Mouse (Mus musculus) liver, embryonic 14.5 days (tissue): ENCODE data around the gene Cfap126. TPM values are rescaled to one million over a fixed set of nuclear protein-coding genes. Genes with fewer than 3 reads are reported as not detected.
A peak's percentile ranks its signal among the peaks of the same experiment; 100 is the strongest.
"Not testable (repeated sequence)": the region's sequence is repeated elsewhere in the genome, so short reads cannot be mapped to it uniquely, and the experiment has no call there.

Experiments
- ATAC-seq: fragments of 200-750 bp; cut with Nextera tagmentation; 2 replicates; pipeline ENCODE4 v1.8.0; 2017; ENCODE audit warnings: moderate number of reproducible peaks, mild to moderate bottlenecking, moderate library complexity; ENCODE audit not compliant: insufficient read depth
- DNase-seq, 3 experiments: peaks; one replicate each; pipeline ENCODE4 v3.0.0-alpha.2; 2012 to 2013; ENCODE audit warnings: low read depth in 3 of 3, low spot score in 3 of 3
- H3K27ac ChIP-seq: fragments of 300-500 bp; sonication (generic); 2 replicates; pipeline ENCODE4 v1.5.1; 2014; ENCODE audit warnings: moderate library complexity, mild to moderate bottlenecking, control low read depth, inconsistent platforms
- H3K27me3 ChIP-seq: fragments of 300-500 bp; sonication (generic); 2 replicates; pipeline ENCODE4 v1.6.1; 2014; ENCODE audit warnings: mild to moderate bottlenecking, low read length, moderate library complexity; ENCODE audit not compliant: control insufficient read depth, insufficient read depth
- H3K36me3 ChIP-seq: fragments of 300-500 bp; sonication (generic); replicated peaks from 2 replicates; pipeline ENCODE4 v1.6.1; 2014; ENCODE audit warnings: low read depth; ENCODE audit not compliant: control insufficient read depth, insufficient read depth
- H3K4me1 ChIP-seq, 2 experiments: fragments of 200-500 bp in 1 of 2; fragments of 300-500 bp in 1 of 2; sonication (generic) in 1 of 2; replicated peaks; 2 replicates each; pipeline ENCODE4 v1.6.1; 2012 to 2014; ENCODE audit warnings: antibody characterized with exemption in 1 of 2, inconsistent platforms in 1 of 2, low read length in 1 of 2; ENCODE audit not compliant: control insufficient read depth in 2 of 2, insufficient read depth in 2 of 2
- H3K4me2 ChIP-seq: fragments of 300-500 bp; sonication (generic); 2 replicates; pipeline ENCODE4 v1.6.1; 2014; ENCODE audit warnings: low read depth, mild to moderate bottlenecking, control low read depth, moderate library complexity
- H3K4me3 ChIP-seq, 2 experiments: fragments of 200-500 bp in 1 of 2; fragments of 300-500 bp in 1 of 2; sonication (generic) in 1 of 2; 2 replicates each; pipeline ENCODE4 v1.5.1; 2012 to 2014; ENCODE audit warnings: low read depth in 2 of 2, low read length in 2 of 2, mild to moderate bottlenecking in 2 of 2, control low read depth in 1 of 2, inconsistent platforms in 1 of 2, moderate library complexity in 1 of 2; ENCODE audit not compliant: insufficient read depth in 1 of 2
- H3K9ac ChIP-seq: fragments of 300-500 bp; sonication (generic); replicated peaks from 2 replicates; pipeline ENCODE4 v1.6.1; 2014; ENCODE audit warnings: mild to moderate bottlenecking, control low read depth, moderate library complexity
- H3K9me3 ChIP-seq: fragments of 300-500 bp; sonication (generic); 2 replicates; pipeline ENCODE4 v1.6.1; 2016; ENCODE audit warnings: low read length, mixed read lengths; ENCODE audit not compliant: control insufficient read depth
- CTCF ChIP-seq: IDR thresholded peaks from 2 replicates; pipeline ENCODE4 v1.5.1; 2016; ENCODE audit warnings: antibody characterized with exemption, low read depth, control low read depth
- EP300 ChIP-seq: IDR thresholded peaks from 2 replicates; pipeline ENCODE4 v1.6.1; 2016; ENCODE audit warnings: antibody characterized with exemption, low read depth
- WGBS: fragments of 180-500 bp; shearing (Covaris S2); extraction: QIAGEN DNeasy Blood & Tissue Kit; methylation state at CpG from one replicate; pipeline ENCODE4 v1.1.7; 2014; ENCODE audit not compliant: insufficient replicate concordance; 5-methylcytosine and 5-hydroxymethylcytosine counted together
- polyA plus RNA-seq, 2 experiments: library from polyadenylated mRNA; depleted of rRNA in 1 of 2; stranded (reverse) in 1 of 2; unstranded in 1 of 2; fragments of >200 nt; fragmentation: Nextera tagmentation in 1 of 2; extraction: Ambion mirVana in 1 of 2; gene quantifications; 2 replicates each; pipeline versions ENCODE4 v1.2.1 to v1.2.3; 2012 to 2014

Cfap126 gene
- polyA plus RNA-seq, 2 experiments: 1.8 to 1.9 TPM

- Histone ChIP-seq H3K9me3 (no peaks in the 10 kb centered on the region), H3K4me1 (peaks cover 19 to 33% of the 10 kb centered on the region in 2 experiments), H3K4me2 (peak overlapping the region; percentile 54), H3K27ac (peak overlapping the region; percentile 74), H3K36me3 (peaks cover 5% of the 10 kb centered on the region), H3K4me3 (peak overlapping the region in 1 of 2 experiments; percentile 18; a peak in 1 of 4 replicates), H3K9ac (peak overlapping the region; percentile 40), H3K27me3 (no peaks in the 10 kb centered on the region)
- ATAC-seq (peak; percentile 92), DNase-seq (peak; percentile 61 to 87 (median 61))
- WGBS: 15% methylated on average over 5 of the region's 5 CpGs
- TF ChIP-seq CTCF: no peak
- TF ChIP-seq EP300: peak; percentile 84
These were observed 10.7 kb downstream of the Cfap126 start for GRCm38 (mm10) chr1:171124398-171124797.

DNA sequence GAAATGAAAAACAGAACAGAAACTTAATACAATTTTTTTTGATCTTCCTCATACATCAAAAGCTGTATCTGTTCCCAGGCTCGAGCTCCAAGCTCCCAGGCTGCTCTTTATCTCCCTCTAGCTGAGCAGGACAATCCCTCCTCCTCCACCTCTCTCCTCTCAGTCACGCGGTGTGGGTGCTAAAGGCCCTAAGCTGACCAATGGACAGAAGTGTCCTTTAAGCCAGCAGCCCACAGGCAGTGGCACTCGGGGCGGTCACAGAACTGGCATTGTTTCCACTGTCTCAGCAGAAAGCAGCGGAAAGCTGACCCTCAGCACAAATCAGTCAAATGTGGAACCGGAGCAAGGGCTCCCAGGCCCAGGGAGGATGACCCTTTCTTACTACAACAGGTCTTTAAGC lies 15.5 kb downstream of the Cfap126 start:
- WGBS: 88% methylated on average over 7 of the region's 7 CpGs
- DNase-seq (no peak), ATAC-seq (no peak)
- Histone ChIP-seq H3K4me1 (peaks cover 8 to 9% of the 10 kb centered on the region in 2 experiments), H3K27ac (no peak overlapping the region), H3K9ac (no peak overlapping the region), H3K9me3 (no peaks in the 10 kb centered on the region), H3K4me2 (no peak overlapping the region), H3K36me3 (peaks cover 26% of the 10 kb centered on the region), H3K4me3 (no peak overlapping the region), H3K27me3 (no peaks in the 10 kb centered on the region)
- TF ChIP-seq EP300 (no peak), CTCF (peak; percentile 14; the same call in 1 of the 2 replicates)

DNA sequence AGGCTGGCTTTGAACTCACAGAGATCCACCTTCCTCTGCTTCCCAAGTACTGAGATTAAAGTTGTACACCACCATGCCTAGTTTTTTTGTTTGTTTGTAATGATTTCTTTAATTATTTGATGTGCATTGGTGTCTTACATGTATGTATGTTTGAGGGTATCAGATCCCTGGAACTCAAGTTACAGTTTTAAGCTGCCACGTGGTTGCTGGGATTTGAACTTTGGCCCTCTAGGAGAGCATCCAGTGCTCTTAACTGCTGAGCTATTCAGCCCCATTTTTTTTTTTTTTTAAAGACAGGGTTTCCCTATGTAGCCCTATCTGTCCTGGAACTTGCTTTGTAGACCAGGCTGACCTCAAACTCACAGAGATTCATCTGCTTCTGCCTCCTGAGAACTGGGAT lies 17.3 kb downstream of the Cfap126 start:
- 63% methylated on average over 1 of the region's 1 CpGs for WGBS

DNA sequence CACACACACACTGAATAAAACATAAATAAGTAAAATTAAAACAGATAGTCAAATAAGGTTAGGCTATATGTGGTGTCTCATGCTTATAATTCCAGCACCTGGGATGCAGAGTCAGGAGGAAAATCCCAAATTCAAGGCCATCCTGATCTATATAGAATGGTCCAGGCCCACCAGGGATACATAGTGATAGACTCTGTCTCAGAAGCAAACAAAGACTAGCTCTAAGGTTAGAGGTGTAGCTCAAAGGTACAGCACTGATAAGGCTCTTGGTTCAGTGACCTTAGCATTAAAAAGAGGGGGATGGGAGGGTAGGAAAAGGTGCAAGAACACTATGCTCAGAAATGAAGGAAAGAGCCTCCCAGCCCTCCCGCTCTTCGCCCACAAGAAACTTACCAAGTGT lies 21.9 kb downstream of the Cfap126 start:
- H3K4me2 ChIP-seq: no peak overlapping the region
- no peak for ATAC-seq
- no peak for DNase-seq
- TF ChIP-seq EP300 (no peak), CTCF (no peak)
- no peak overlapping the region for H3K9ac ChIP-seq
- 85% methylated on average over 2 of the region's 2 CpGs for WGBS
- peaks cover 43% of the 10 kb centered on the region for H3K36me3 ChIP-seq
- peaks cover 0 to 3% of the 10 kb centered on the region in 2 experiments; a peak in 2 of 4 replicates for H3K4me1 ChIP-seq
- no peak overlapping the region for H3K4me3 ChIP-seq
- H3K27me3 ChIP-seq: no peaks in the 10 kb centered on the region
- no peaks in the 10 kb centered on the region for H3K9me3 ChIP-seq
- H3K27ac ChIP-seq: no peak overlapping the region

More for the DNA sequence above, 17.3 kb downstream of the Cfap126 start:
- no peak for DNase-seq
- H3K9ac ChIP-seq: no peak overlapping the region
- H3K4me3 ChIP-seq: no peak overlapping the region
- ATAC-seq: no peak
- no peak overlapping the region for H3K4me2 ChIP-seq
- TF ChIP-seq EP300 (no peak), CTCF (no peak)
- no peaks in the 10 kb centered on the region for H3K9me3 ChIP-seq
- H3K27ac ChIP-seq: no peak overlapping the region
- H3K36me3 ChIP-seq: peaks cover 34% of the 10 kb centered on the region
- H3K27me3 ChIP-seq: no peaks in the 10 kb centered on the region
- peaks cover 0 to 3% of the 10 kb centered on the region in 2 experiments; a peak in 2 of 4 replicates for H3K4me1 ChIP-seq

- H3K9ac ChIP-seq, H3K27me3 ChIP-seq, H3K9me3 ChIP-seq, H3K4me1 ChIP-seq, ATAC-seq, H3K4me3 ChIP-seq, DNase-seq, H3K27ac ChIP-seq, H3K4me2 ChIP-seq: not testable (repeated sequence)
- peaks cover 40% of the 10 kb centered on the region for H3K36me3 ChIP-seq
- 84% methylated on average over 8 of the region's 8 CpGs for WGBS
These were observed 23.9 kb downstream of the Cfap126 start for GRCm38 (mm10) chr1:171137486-171138155.

DNA sequence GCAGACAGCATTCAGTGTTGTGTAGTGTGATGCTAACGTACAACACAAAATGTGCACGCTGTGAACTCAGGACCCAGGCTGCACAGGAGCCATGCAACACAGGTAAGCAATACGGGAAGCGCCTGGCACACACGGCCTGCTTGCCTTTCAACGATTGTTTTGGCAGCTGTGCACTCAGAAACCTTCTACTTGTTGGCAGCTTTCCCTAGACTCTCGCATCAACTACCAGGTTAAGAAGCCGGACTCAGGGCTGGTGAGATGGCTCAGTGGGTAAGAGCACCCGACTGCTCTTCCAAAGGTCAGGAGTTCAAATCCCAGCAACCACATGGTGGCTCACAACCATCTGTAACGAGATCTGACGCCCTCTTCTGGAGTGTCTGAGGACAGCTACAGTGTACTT lies 29.3 kb downstream of the Cfap126 start:
- H3K4me1 ChIP-seq: not testable (repeated sequence)

More for the DNA sequence above, 29.3 kb downstream of the Cfap126 start:
- peaks cover 32% of the 10 kb centered on the region for H3K36me3 ChIP-seq
- H3K4me3 ChIP-seq, H3K4me2 ChIP-seq, DNase-seq, H3K27me3 ChIP-seq, ATAC-seq, H3K9me3 ChIP-seq, H3K9ac ChIP-seq, H3K27ac ChIP-seq: not testable (repeated sequence)
- WGBS: 85% methylated on average over 9 of the region's 11 CpGs
